Mouse (Mus musculus) midbrain, postnatal 0 days (tissue): Measurements from ENCODE around the gene Mab21l1. TPM values are rescaled to one million over a fixed set of nuclear protein-coding genes. Genes with fewer than 3 reads are reported as not detected.

Source experiments
- ATAC-seq: fragments of 200-750 bp; cut with Nextera tagmentation; 2 replicates; pipeline ENCODE4 v1.8.0; 2017; ENCODE audit warnings: moderate number of reproducible peaks, mild to moderate bottlenecking, moderate TSS enrichment, moderate library complexity; ENCODE audit not compliant: low FRiP score
- DNase-seq: peaks from one replicate; pipeline ENCODE4 v3.0.0-alpha.2; 2015; ENCODE audit warnings: low spot score
- H3K27ac ChIP-seq: fragments of 300-500 bp; sonication (generic); 2 replicates; pipeline ENCODE4 v1.5.1; 2014; ENCODE audit warnings: low read depth, mild to moderate bottlenecking, low read length, mixed read lengths
- H3K27me3 ChIP-seq: fragments of 300-500 bp; sonication (generic); 2 replicates; pipeline ENCODE4 v1.6.1; 2014; ENCODE audit warnings: low read length, control low read depth, mixed read lengths; ENCODE audit not compliant: insufficient read depth
- H3K36me3 ChIP-seq: fragments of 300-500 bp; sonication (generic); 2 replicates; pipeline ENCODE4 v1.6.1; 2014; ENCODE audit warnings: low read length, control low read depth, mixed read lengths; ENCODE audit not compliant: insufficient read depth
- H3K4me1 ChIP-seq: fragments of 300-500 bp; sonication (generic); 2 replicates; pipeline ENCODE4 v1.6.1; 2014; ENCODE audit warnings: mild to moderate bottlenecking, control low read depth, antibody characterized with exemption, low read length, mixed read lengths; ENCODE audit not compliant: insufficient read depth
- H3K4me2 ChIP-seq: fragments of 300-500 bp; sonication (generic); 2 replicates; pipeline ENCODE4 v1.6.1; 2014; ENCODE audit warnings: low read depth, mild to moderate bottlenecking, low read length, mixed read lengths; ENCODE audit not compliant: poor library complexity, severe bottlenecking
- H3K4me3 ChIP-seq: fragments of 300-500 bp; sonication (generic); 2 replicates; pipeline ENCODE4 v1.5.1; 2014; ENCODE audit warnings: low read depth, mild to moderate bottlenecking, low read length, moderate library complexity
- H3K9ac ChIP-seq: fragments of 300-500 bp; sonication (generic); replicated peaks from 2 replicates; pipeline ENCODE4 v1.6.1; 2014; ENCODE audit warnings: mild to moderate bottlenecking, low read length, moderate library complexity, mixed read lengths; ENCODE audit not compliant: poor library complexity, severe bottlenecking
- H3K9me3 ChIP-seq: fragments of 300-500 bp; sonication (generic); 2 replicates; pipeline ENCODE4 v1.6.1; 2016; ENCODE audit warnings: low read length, control low read depth
- CTCF ChIP-seq: IDR thresholded peaks from 2 replicates; pipeline ENCODE4 v1.5.1; 2016; ENCODE audit warnings: antibody characterized with exemption, mild to moderate bottlenecking
- WGBS: fragments of 180-500 bp; shearing (Covaris S2); extraction: QIAGEN DNeasy Blood & Tissue Kit; methylation state at CpG from one replicate; pipeline ENCODE4 v1.1.7; 2014; 5-methylcytosine and 5-hydroxymethylcytosine counted together
- polyA plus RNA-seq: library from polyadenylated mRNA; unstranded; fragments of >200 nt; fragmentation: Nextera tagmentation; extraction: Ambion mirVana; gene quantifications from 2 replicates; pipeline ENCODE4 v1.2.1, GENCODE M21; 2015
- total RNA-seq: library from RNA; depleted of rRNA; stranded (reverse); fragments of >200 nt; gene quantifications from 2 replicates; pipeline ENCODE4 v1.2.3, GENCODE M21; 2014; rRNA removed

The Mab21l1 gene
- 151 and 152 TPM in 2 replicates for total RNA-seq
- 131 and 148 TPM in 2 replicates for polyA plus RNA-seq

GRCm38 (mm10) chr3:55782056-55782687, at the start of gene Mab21l1:
TSS of gene Mab21l1 (plus strand) at chr3:55782510.
- TF ChIP-seq CTCF, result no peak
- H3K27me3 ChIP-seq, result no peaks in the 10 kb centered on the region
- peak within 1 kb of the TSS; percentile 54 for H3K4me3 ChIP-seq
- H3K9ac ChIP-seq, result peak within 1 kb of the TSS; percentile 82
- H3K4me1 ChIP-seq, result peaks cover 6% of the 10 kb centered on the region; the same call in 1 of the 2 replicates
- no peaks in the 10 kb centered on the region for H3K9me3 ChIP-seq
- WGBS, result 10% methylated on average over 16 of the region's 16 CpGs
- ATAC-seq (peak; percentile 81), DNase-seq (peak; percentile 95)
- H3K36me3 ChIP-seq, result no peaks in the 10 kb centered on the region
- peak within 1 kb of the TSS; percentile 53 for H3K4me2 ChIP-seq
- H3K27ac ChIP-seq, result peak within 1 kb of the TSS; percentile 93

- H3K27ac ChIP-seq, result no peak overlapping the region
- ATAC-seq, result no peak
Observed at GRCm38 (mm10) chr3:55733665-55734064, 48.6 kb upstream of the Mab21l1 start.

GRCm38 (mm10) chr3:55741428-55741827, 40.9 kb upstream of the Mab21l1 start:
- Histone ChIP-seq H3K27ac (peak overlapping the region; percentile 81), H3K27me3 (no peaks in the 10 kb centered on the region), H3K9me3 (no peaks in the 10 kb centered on the region), H3K4me1 (peaks cover 17% of the 10 kb centered on the region), H3K9ac (no peak overlapping the region), H3K36me3 (no peaks in the 10 kb centered on the region), H3K4me2 (peak overlapping the region; percentile 6; the same call in 1 of the 2 replicates), H3K4me3 (no peak overlapping the region)
- peak; percentile 69 for DNase-seq
- TF ChIP-seq CTCF, result no peak
- peak; percentile 82 for ATAC-seq
- WGBS, result 11% methylated on average over 6 of the region's 6 CpGs

More at GRCm38 (mm10) chr3:55733665-55734064, 48.6 kb upstream of the Mab21l1 start:
- peak; percentile 71 for DNase-seq
- no peak overlapping the region for H3K4me2 ChIP-seq
- no peaks in the 10 kb centered on the region for H3K36me3 ChIP-seq
- H3K4me3 ChIP-seq, result no peak overlapping the region
- H3K4me1 ChIP-seq, result no peaks in the 10 kb centered on the region; the same call in 1 of the 2 replicates
- 27% methylated on average over 6 of the region's 6 CpGs for WGBS
- H3K9ac ChIP-seq, result no peak overlapping the region
- TF ChIP-seq CTCF, result no peak
- no peaks in the 10 kb centered on the region for H3K9me3 ChIP-seq
- no peaks in the 10 kb centered on the region for H3K27me3 ChIP-seq

- ATAC-seq (peak; percentile 56; the same call in 1 of the 2 replicates), DNase-seq (peak; percentile 17)
- H3K27me3 ChIP-seq, result no peaks in the 10 kb centered on the region
- no peaks in the 10 kb centered on the region for H3K9me3 ChIP-seq
- no peak overlapping the region for H3K9ac ChIP-seq
- no peak overlapping the region for H3K4me3 ChIP-seq
- 36% methylated on average over 5 of the region's 5 CpGs for WGBS
- H3K36me3 ChIP-seq, result no peaks in the 10 kb centered on the region
- no peak overlapping the region for H3K4me2 ChIP-seq
- peak overlapping the region; percentile 81 for H3K27ac ChIP-seq
- TF ChIP-seq CTCF, result no peak
- H3K4me1 ChIP-seq, result peaks cover 17% of the 10 kb centered on the region
Observed at GRCm38 (mm10) chr3:55742218-55742617, 40.1 kb upstream of the Mab21l1 start.

GRCm38 (mm10) chr3:55742654-55743053, 39.7 kb upstream of the Mab21l1 start:
- Histone ChIP-seq H3K4me2 (no peak overlapping the region), H3K27ac (peak overlapping the region; percentile 81), H3K4me1 (peaks cover 17% of the 10 kb centered on the region), H3K9ac (no peak overlapping the region), H3K36me3 (no peaks in the 10 kb centered on the region), H3K9me3 (no peaks in the 10 kb centered on the region), H3K27me3 (no peaks in the 10 kb centered on the region), H3K4me3 (no peak overlapping the region)
- DNase-seq (peak; percentile 48), ATAC-seq (no peak)
- 38% methylated on average over 4 of the region's 4 CpGs for whole genome bisulfite sequencing
- no peak for TF ChIP-seq CTCF

GRCm38 (mm10) chr3:55743885-55744284, 38.4 kb upstream of the Mab21l1 start:
- no peak overlapping the region for H3K9ac ChIP-seq

More at GRCm38 (mm10) chr3:55743885-55744284, 38.4 kb upstream of the Mab21l1 start:
- Histone ChIP-seq H3K4me2 (no peak overlapping the region), H3K4me3 (no peak overlapping the region), H3K27me3 (no peaks in the 10 kb centered on the region), H3K4me1 (peaks cover 17% of the 10 kb centered on the region), H3K9me3 (no peaks in the 10 kb centered on the region), H3K36me3 (no peaks in the 10 kb centered on the region), H3K27ac (peak overlapping the region; percentile 38; the same call in 1 of the 2 replicates)
- TF ChIP-seq CTCF, result no peak
- ATAC-seq (no peak), DNase-seq (no peak)
- WGBS, result 90% methylated on average over 5 of the region's 5 CpGs
